ENCODE assay signal across 15 mouse cellular contexts in genomic region chr6:65470320-65470719, GRCm38 (mm10). TPM values are rescaled to one million over a fixed set of nuclear protein-coding genes. Genes with fewer than 3 reads are reported as not detected.
"Had no signal": no experiment of that assay in that cellular context is flagged by ENCODE, and none has a peak within 500 bp of the region (broad histone marks: within the 10 kb centered on the region; RNA-seq: fewer than 3 reads in every experiment).

No protein-coding gene starts in this region.

- H3K36me3 ChIP-seq: limb, embryonic 12.5 days had no signal

- H3K27ac ChIP-seq: layer of hippocampus, adult 2 months; limb, embryonic 12.5 days; liver, embryonic 14.5 days had no signal

- H3K4me2 ChIP-seq: limb, embryonic 12.5 days had no signal

- H3K4me3 ChIP-seq: layer of hippocampus, adult 2 months; limb, embryonic 12.5 days had no signal

- H3K9me3 ChIP-seq: limb, embryonic 12.5 days had no signal

- H3K4me1 ChIP-seq: limb, embryonic 12.5 days had no signal

- H3K27me3 ChIP-seq: limb, embryonic 12.5 days had no signal

- DNase-seq: kidney, adult 18-20 months; kidney, postnatal 10 days; kidney, postnatal 4 days; liver; lung, adult 18-20 months; retina, postnatal 1 day; right cerebral cortex, postnatal 4 days; spleen, adult 18-20 months; thymus, adult 18-20 months; thymus, postnatal 14 days had no signal

- H3K9ac ChIP-seq: limb, embryonic 12.5 days; liver, embryonic 14.5 days had no signal

RNA-seq across cellular contexts. Expression of gene Tnip3, which starts 54.8 kb away (rescaled TPM):
- polyA plus RNA-seq: kidney, embryonic 14.5 days; limb, embryonic 12.5 days; stomach, embryonic 14.5 days had no signal
